Mouse (Mus musculus): Measurements from ENCODE around the gene Tmco3. TPM values are rescaled to one million over a fixed set of nuclear protein-coding genes. Genes with fewer than 3 reads are reported as not detected.
A peak's percentile ranks its signal among the peaks of the same experiment; 100 is the strongest.

Gene Tmco3
- polyA plus RNA-seq, 1 experiment from 2014 or later = 3.7 TPM

DNA sequence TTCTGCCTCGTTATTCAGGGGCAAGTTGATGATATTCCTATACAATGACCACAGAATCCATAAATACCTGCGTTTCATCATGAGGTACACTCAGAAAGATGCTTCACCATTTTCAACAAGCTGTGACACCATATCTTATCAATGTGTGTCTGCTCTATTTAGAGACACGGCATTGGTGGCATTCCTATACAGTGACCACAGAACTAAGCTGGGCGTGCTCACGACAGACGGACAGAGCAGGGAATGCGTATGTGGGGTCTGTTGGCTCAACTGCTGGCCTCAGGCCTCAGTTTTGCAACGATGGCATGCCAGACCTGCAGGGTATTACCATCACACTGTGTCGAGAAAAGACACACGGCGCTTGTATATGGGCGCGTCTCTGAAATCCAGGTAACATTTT is 35.2 kb upstream of the Tmco3 start:
- no peak for TF ChIP-seq CTCF (IDR thresholded peaks at IDR 0.05; ENCODE audit: low read depth)
- no peak for TF ChIP-seq EP300 (IDR thresholded peaks at IDR 0.05; ENCODE audit: low read depth)
- ATAC-seq (no peak), DNase-seq (no peak)
- Histone ChIP-seq H3K9ac (replicated peaks) (no peak overlapping the region), H3K4me2 (ENCODE audit: low read depth, low read length) (no peak overlapping the region), H3K36me3 (replicated peaks; ENCODE audit: insufficient read depth, low read length) (peaks cover 13% of the 10 kb centered on the region), H3K4me3 (ENCODE audit: low read depth, low read length) (no peak overlapping the region), H3K27me3 (ENCODE audit: insufficient read depth, low read length) (no peaks in the 10 kb centered on the region), H3K27ac (ENCODE audit: low read depth) (no peak overlapping the region), H3K9me3 (ENCODE audit: low read length) (no peaks in the 10 kb centered on the region), H3K4me1 (ENCODE audit: insufficient read depth) (peaks cover 3% of the 10 kb centered on the region; the same call in 1 of the 2 replicates)
- WGBS (ENCODE audit: insufficient replicate concordance) = 79% methylated on average over 13 of the region's 13 CpGs

DNA sequence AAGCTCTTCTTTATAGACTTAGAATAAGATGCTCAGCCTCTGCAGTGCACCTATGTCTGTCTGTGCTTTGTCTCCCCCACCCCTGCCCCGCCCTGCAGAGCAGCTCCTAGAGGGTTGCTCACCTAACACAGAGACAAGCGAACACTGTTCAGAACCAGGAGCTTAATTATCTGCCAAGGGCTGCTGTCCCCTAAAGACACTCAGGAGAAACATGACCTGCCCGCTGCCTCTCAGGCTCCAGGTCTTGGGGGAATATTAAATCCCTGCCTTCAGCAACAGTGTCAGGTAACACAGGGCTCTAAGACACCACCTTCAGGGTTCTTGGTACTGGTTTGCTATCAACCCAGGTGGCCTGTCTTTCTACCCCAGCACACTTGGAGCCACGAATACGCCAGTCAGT is 34.6 kb upstream of the Tmco3 start:
- peaks cover 14% of the 10 kb centered on the region for H3K36me3 ChIP-seq (replicated peaks; ENCODE audit: insufficient read depth, low read length)
- no peak overlapping the region for H3K4me2 ChIP-seq (ENCODE audit: low read depth, low read length)
- 73% methylated on average over 5 of the region's 5 CpGs for WGBS (ENCODE audit: insufficient replicate concordance)

DNA sequence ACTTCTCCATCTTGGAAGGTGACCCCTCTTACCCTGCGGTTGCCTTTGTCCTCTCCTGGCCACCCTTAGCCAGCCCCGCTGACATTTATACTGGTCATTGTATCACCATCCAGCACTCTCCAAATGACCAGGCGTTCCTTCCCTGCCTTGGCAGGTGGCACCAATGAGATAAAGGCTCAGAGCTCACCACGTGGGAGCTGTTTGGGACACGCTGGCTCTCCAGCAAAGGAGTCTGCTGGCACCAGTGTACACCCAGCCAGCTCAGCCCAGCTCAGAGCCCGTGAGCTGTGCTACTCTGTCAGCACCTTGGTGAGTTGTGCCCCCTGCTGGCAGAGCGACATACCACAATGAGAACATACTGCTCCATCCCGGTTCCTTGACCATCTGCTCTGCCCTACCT is 34.0 kb upstream of the Tmco3 start, which contains the start of gene Adprhl1:
Gene Adprhl1, minus strand, starts transcription at position 144 of the 400 bp plus-strand sequence.
- Histone ChIP-seq H3K4me3 (ENCODE audit: low read depth, low read length) (no peak within 1 kb of the TSS), H3K4me1 (ENCODE audit: insufficient read depth) (peaks cover 3% of the 10 kb centered on the region; the same call in 1 of the 2 replicates), H3K4me2 (ENCODE audit: low read depth, low read length) (no peak within 1 kb of the TSS), H3K9me3 (ENCODE audit: low read length) (no peaks in the 10 kb centered on the region), H3K36me3 (replicated peaks; ENCODE audit: insufficient read depth, low read length) (peaks cover 17% of the 10 kb centered on the region), H3K27ac (ENCODE audit: low read depth) (no peak within 1 kb of the TSS), H3K27me3 (ENCODE audit: insufficient read depth, low read length) (no peaks in the 10 kb centered on the region), H3K9ac (replicated peaks) (no peak within 1 kb of the TSS)
- 30% methylated on average over 8 of the region's 8 CpGs for WGBS (ENCODE audit: insufficient replicate concordance)
- TF ChIP-seq CTCF (IDR thresholded peaks at IDR 0.05; ENCODE audit: low read depth) = peak; percentile 82
- no peak for TF ChIP-seq EP300 (IDR thresholded peaks at IDR 0.05; ENCODE audit: low read depth)
- ATAC-seq (peak; percentile 70), DNase-seq (peak; percentile 71)

More for the DNA sequence above, 34.6 kb upstream of the Tmco3 start:
- Histone ChIP-seq H3K4me3 (ENCODE audit: low read depth, low read length) (no peak overlapping the region), H3K9me3 (ENCODE audit: low read length) (no peaks in the 10 kb centered on the region), H3K27me3 (ENCODE audit: insufficient read depth, low read length) (no peaks in the 10 kb centered on the region), H3K9ac (replicated peaks) (no peak overlapping the region), H3K4me1 (ENCODE audit: insufficient read depth) (peaks cover 3% of the 10 kb centered on the region; the same call in 1 of the 2 replicates), H3K27ac (ENCODE audit: low read depth) (no peak overlapping the region)
- DNase-seq = no peak
- TF ChIP-seq CTCF (IDR thresholded peaks at IDR 0.05; ENCODE audit: low read depth) = no peak
- TF ChIP-seq EP300 (IDR thresholded peaks at IDR 0.05; ENCODE audit: low read depth) = no peak
- no peak for ATAC-seq

DNA sequence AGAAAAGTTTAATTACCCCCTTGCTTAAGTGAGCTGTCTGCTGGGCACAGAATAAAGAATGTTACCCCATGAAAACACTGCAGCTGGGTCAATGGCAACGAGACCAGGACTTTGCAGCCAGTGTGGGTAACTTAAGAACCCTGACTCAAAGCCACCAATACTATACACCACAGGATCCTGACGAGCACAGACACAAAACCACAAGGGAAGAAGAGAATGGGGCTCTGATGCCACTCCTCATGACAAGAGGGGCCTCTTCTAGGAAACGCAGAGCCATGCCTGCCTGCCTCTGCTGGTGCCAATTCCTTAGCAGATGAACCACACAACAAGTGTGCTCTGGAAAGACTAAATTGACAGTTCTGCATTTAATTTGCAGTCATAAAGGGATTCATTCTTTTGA is 24.6 kb upstream of the Tmco3 start:
- no peak overlapping the region for H3K4me3 ChIP-seq (ENCODE audit: low read depth, low read length)
- H3K27ac ChIP-seq (ENCODE audit: low read depth) = no peak overlapping the region
- no peak overlapping the region for H3K4me2 ChIP-seq (ENCODE audit: low read depth, low read length)
- H3K36me3 ChIP-seq (replicated peaks; ENCODE audit: insufficient read depth, low read length) = peaks cover 8% of the 10 kb centered on the region; the same call in 1 of the 2 replicates
- H3K9ac ChIP-seq (replicated peaks) = no peak overlapping the region
- no peaks in the 10 kb centered on the region for H3K27me3 ChIP-seq (ENCODE audit: insufficient read depth, low read length)
- DNase-seq = no peak
- no peaks in the 10 kb centered on the region for H3K4me1 ChIP-seq (ENCODE audit: insufficient read depth)
- H3K9me3 ChIP-seq (ENCODE audit: low read length) = no peaks in the 10 kb centered on the region
- no peak for ATAC-seq
- TF ChIP-seq EP300 (IDR thresholded peaks at IDR 0.05; ENCODE audit: low read depth) (no peak), CTCF (IDR thresholded peaks at IDR 0.05; ENCODE audit: low read depth) (no peak)
- WGBS (ENCODE audit: insufficient replicate concordance) = 41% methylated on average over 3 of the region's 3 CpGs

DNA sequence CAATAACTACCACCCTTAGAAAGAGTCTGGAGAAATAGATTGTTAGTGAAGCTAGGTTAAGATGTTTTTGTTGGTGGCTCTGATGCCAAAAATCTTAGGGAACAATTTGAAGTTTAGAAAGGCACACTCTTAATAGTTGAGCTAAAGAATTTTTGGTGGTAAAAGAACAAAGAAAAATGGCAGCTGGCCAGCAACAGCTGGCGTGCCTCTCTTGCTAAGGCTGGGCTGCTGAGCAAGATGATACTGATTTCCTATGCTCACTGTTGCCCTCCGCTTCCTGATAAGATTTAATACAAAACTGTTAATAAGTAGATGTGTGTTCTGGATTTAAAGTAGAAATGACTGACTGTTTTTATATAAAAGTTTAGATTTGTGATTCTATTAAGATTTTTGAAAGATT is 20.4 kb upstream of the Tmco3 start:
- no peak for TF ChIP-seq EP300 (IDR thresholded peaks at IDR 0.05; ENCODE audit: low read depth)
- TF ChIP-seq CTCF (IDR thresholded peaks at IDR 0.05; ENCODE audit: low read depth) = no peak
- no peak for ATAC-seq
- no peak for DNase-seq
- no peak overlapping the region for H3K9ac ChIP-seq (replicated peaks)
- H3K4me3 ChIP-seq (ENCODE audit: low read depth, low read length) = no peak overlapping the region
- no peaks in the 10 kb centered on the region for H3K9me3 ChIP-seq (ENCODE audit: low read length)
- H3K36me3 ChIP-seq (replicated peaks; ENCODE audit: insufficient read depth, low read length) = peaks cover 16% of the 10 kb centered on the region
- 59% methylated on average over 2 of the region's 2 CpGs for WGBS (ENCODE audit: insufficient replicate concordance)
- H3K4me1 ChIP-seq (ENCODE audit: insufficient read depth) = no peaks in the 10 kb centered on the region
- H3K4me2 ChIP-seq (ENCODE audit: low read depth, low read length) = no peak overlapping the region
- H3K27ac ChIP-seq (ENCODE audit: low read depth) = no peak overlapping the region
- no peaks in the 10 kb centered on the region for H3K27me3 ChIP-seq (ENCODE audit: insufficient read depth, low read length)

DNA sequence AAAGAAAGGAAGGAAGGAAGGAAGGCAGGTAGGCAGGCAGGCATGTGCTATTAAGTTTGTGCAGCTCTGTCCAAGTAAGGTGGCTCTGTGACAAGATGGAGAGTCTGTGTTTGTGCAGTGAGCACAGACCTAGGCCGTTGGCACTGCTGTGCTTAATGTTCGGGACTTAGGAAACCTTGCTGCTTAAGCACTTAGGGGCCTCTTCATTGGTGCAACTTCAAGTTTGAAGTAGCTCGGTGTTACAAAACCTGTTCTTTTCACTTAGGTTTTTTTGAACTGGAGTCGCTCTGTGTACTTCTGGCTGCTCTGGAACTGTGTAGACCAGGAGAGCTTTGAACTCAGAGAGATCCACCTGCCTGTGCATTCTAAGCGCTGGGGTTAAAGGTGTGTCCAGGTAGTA is 15.2 kb upstream of the Tmco3 start:
- no peak for ATAC-seq
- no peak overlapping the region for H3K4me2 ChIP-seq (ENCODE audit: low read depth, low read length)
- no peaks in the 10 kb centered on the region for H3K9me3 ChIP-seq (ENCODE audit: low read length)
- H3K36me3 ChIP-seq (replicated peaks; ENCODE audit: insufficient read depth, low read length) = peaks cover 12% of the 10 kb centered on the region
- no peaks in the 10 kb centered on the region for H3K4me1 ChIP-seq (ENCODE audit: insufficient read depth)
- H3K27me3 ChIP-seq (ENCODE audit: insufficient read depth, low read length) = no peaks in the 10 kb centered on the region
- H3K9ac ChIP-seq (replicated peaks) = no peak overlapping the region
- no peak for TF ChIP-seq CTCF (IDR thresholded peaks at IDR 0.05; ENCODE audit: low read depth)
- TF ChIP-seq EP300 (IDR thresholded peaks at IDR 0.05; ENCODE audit: low read depth) = no peak
- no peak overlapping the region for H3K27ac ChIP-seq (ENCODE audit: low read depth)
- no peak overlapping the region for H3K4me3 ChIP-seq (ENCODE audit: low read depth, low read length)
- WGBS (ENCODE audit: insufficient replicate concordance) = 73% methylated on average over 5 of the region's 5 CpGs
- DNase-seq = no peak

Data from liver, postnatal 0 days (tissue).